Mouse (Mus musculus) brain, embryonic 14.5 days (tissue): ENCODE measurements around the gene Sit1.

Experiments
- CTCF ChIP-seq: fragments of 200-500 bp; IDR thresholded peaks from 2 replicates; pipeline ENCODE4 v1.5.1; 2012; ENCODE audit warnings: inconsistent platforms, mild to moderate bottlenecking, moderate library complexity, borderline replicate concordance; ENCODE audit not compliant: insufficient read depth, insufficient read length; ENCODE audit errors: extremely low read depth
- POLR2A ChIP-seq: fragments of 200-500 bp; IDR thresholded peaks from 2 replicates; pipeline ENCODE4 v1.6.1; 2012; ENCODE audit warnings: mild to moderate bottlenecking, inconsistent platforms, borderline replicate concordance; ENCODE audit not compliant: poor library complexity, insufficient read depth, insufficient read length, severe bottlenecking; ENCODE audit errors: extremely low read depth

- TF ChIP-seq CTCF (no peak), POLR2A (no peak)
Observed at GRCm38 (mm10) chr4:43492101-43492820, 8.7 kb upstream of the Sit1 start.
